Mouse (Mus musculus): ENCODE data around the gene Tjp3.
A peak's percentile ranks its signal among the peaks of the same experiment; 100 is the strongest.
"Not testable (repeated sequence)": the region's sequence is repeated elsewhere in the genome, so short reads cannot be mapped to it uniquely, and the experiment has no call there.

Gene Tjp3

DNA sequence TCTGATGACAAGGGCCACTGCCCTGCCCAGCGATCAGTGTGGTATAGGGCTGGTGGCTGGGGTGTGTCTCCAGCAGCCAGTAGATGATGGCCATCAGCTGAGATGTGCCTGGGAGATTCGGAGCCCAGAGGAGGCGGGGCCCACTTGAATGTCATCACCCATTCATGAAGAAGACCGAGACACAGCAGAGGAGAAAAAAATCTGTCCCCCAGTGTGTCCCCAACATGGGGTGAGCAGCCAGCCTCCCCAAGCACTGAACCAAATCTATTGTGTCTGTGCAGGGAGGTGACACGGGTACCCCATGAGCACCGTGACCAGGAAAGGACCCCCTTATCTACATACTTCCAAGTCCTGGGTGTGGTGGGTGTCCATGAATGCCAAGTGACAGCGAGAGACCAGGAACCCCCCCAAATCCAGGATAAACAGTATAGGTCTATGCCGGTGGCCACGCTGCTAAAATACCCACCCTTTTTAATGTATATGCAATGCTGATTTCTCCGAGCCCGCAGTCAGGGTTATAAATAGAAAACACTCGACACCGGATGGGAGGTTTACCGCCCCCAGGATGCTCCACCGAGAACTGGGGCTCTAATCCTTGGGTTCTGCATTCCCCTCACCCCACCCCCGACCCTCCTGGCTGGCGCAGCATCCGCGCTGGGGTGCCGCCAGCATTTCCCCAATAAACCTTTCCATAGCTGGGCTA lies 61.5 kb downstream of the Tjp3 start:
- DNase-seq: peak; percentile 54

DNA sequence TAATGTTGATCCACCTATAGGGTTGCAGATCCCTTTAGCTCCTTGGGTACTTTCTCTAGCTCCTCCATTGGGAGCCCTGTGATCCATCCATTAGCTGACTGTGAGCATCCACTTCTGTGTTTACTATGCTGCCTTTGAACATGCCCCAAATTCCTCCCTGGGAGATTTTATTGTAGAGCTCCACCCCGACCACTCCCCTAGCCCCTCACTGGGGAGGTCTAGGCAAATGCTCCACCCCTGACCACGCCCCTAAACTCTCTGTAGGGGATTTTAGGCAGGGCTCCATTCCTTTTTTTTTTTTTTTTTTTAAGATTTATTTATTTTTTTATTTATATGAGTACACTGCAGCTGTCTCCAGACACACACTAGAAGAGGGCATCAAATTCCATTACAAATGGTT lies 67.7 kb downstream of the Tjp3 start:
- not testable (repeated sequence) for DNase-seq

All from right cerebral cortex, postnatal 14 days (tissue).